Mouse (Mus musculus) liver, adult 2 months (tissue): ENCODE measurements at regions not wholly inside any gene's neighbourhood (a gene's known extent, or its start where the extent isn't known, plus 50 kb on each side); places are given as distances from the start of the nearest gene placed in this dataset.

Source experiments
- DNase-seq: peaks from one replicate; pipeline ENCODE4 v3.0.0-alpha.2; 2011; ENCODE audit warnings: low read depth, low spot score; ENCODE audit errors: extremely low read depth
- H3K27ac ChIP-seq: fragments of 200-500 bp; replicated peaks from 2 replicates; pipeline ENCODE4 v1.5.1; 2012; ENCODE audit warnings: low read depth, mild to moderate bottlenecking, control low read depth, inconsistent platforms, low read length; ENCODE audit not compliant: insufficient read depth
- H3K27me3 ChIP-seq: fragments of 200-500 bp; 2 replicates; pipeline ENCODE4 v1.6.1; 2012; ENCODE audit warnings: mild to moderate bottlenecking, moderate library complexity, low read length, inconsistent platforms; ENCODE audit not compliant: control insufficient read depth, insufficient read depth
- H3K36me3 ChIP-seq: fragments of 200-500 bp; 2 replicates; pipeline ENCODE4 v1.6.1; 2012; ENCODE audit warnings: low read length, inconsistent platforms; ENCODE audit not compliant: control insufficient read depth, insufficient read depth
- H3K4me1 ChIP-seq: fragments of 200-500 bp; 2 replicates; pipeline ENCODE4 v1.6.1; 2011; ENCODE audit warnings: low read length; ENCODE audit not compliant: control insufficient read depth, insufficient read depth
- H3K4me3 ChIP-seq: fragments of 200-500 bp; 2 replicates; pipeline ENCODE4 v1.5.1; 2011; ENCODE audit warnings: low read depth, mild to moderate bottlenecking, control low read depth, low read length, moderate library complexity; ENCODE audit not compliant: insufficient read depth
- H3K79me2 ChIP-seq: fragments of 200-500 bp; 2 replicates; pipeline ENCODE4 v1.6.1; 2012; ENCODE audit warnings: inconsistent platforms, mild to moderate bottlenecking, low read length, moderate library complexity; ENCODE audit not compliant: control insufficient read depth, insufficient read depth
- H3K9ac ChIP-seq: fragments of 200-500 bp; 2 replicates; pipeline ENCODE4 v1.6.1; 2012; ENCODE audit warnings: low read depth, mild to moderate bottlenecking, control low read depth, inconsistent platforms, low read length
- CTCF ChIP-seq: fragments of 200-500 bp; IDR thresholded peaks from 2 replicates; pipeline ENCODE4 v1.5.1; 2011; ENCODE audit warnings: low read depth, low read length, control low read depth
- POLR2A ChIP-seq: fragments of 200-500 bp; IDR thresholded peaks from 2 replicates; pipeline ENCODE4 v1.6.1; 2011; ENCODE audit warnings: low read length, control low read depth; ENCODE audit not compliant: insufficient read depth; ENCODE audit errors: extremely low read depth
- WGBS: fragments of 180-500 bp; shearing (Covaris S2); methylation state at CpG from one replicate; pipeline ENCODE4 v1.1.7; 2018; 5-methylcytosine and 5-hydroxymethylcytosine counted together

- H3K27me3 ChIP-seq = no peaks in the 10 kb centered on the region
- H3K79me2 ChIP-seq = no peaks in the 10 kb centered on the region
- no peak overlapping the region for H3K27ac ChIP-seq
- no peaks in the 10 kb centered on the region for H3K4me1 ChIP-seq
- DNase-seq = no peak
- WGBS = 85% methylated on average over 18 of the region's 18 CpGs
- no peak for TF ChIP-seq CTCF
- no peak for TF ChIP-seq POLR2A
- no peak overlapping the region for H3K4me3 ChIP-seq
- no peaks in the 10 kb centered on the region for H3K36me3 ChIP-seq
- H3K9ac ChIP-seq = no peak overlapping the region
Observed at GRCm38 (mm10) chr19:37795552-37796343, 98.2 kb downstream of the Cyp26a1 start.

- H3K27ac ChIP-seq = no peak overlapping the region
- no peak overlapping the region for H3K4me3 ChIP-seq
- no peaks in the 10 kb centered on the region for H3K4me1 ChIP-seq
- TF ChIP-seq CTCF = no peak
- 87% methylated on average over 3 of the region's 3 CpGs for WGBS
- no peaks in the 10 kb centered on the region for H3K27me3 ChIP-seq
- no peaks in the 10 kb centered on the region for H3K79me2 ChIP-seq
- DNase-seq = no peak
- H3K9ac ChIP-seq = no peak overlapping the region
- no peaks in the 10 kb centered on the region for H3K36me3 ChIP-seq
Observed at GRCm38 (mm10) chr19:37800161-37800660, 102.6 kb downstream of the Cyp26a1 start.

- Histone ChIP-seq H3K4me1 (peaks cover 2% of the 10 kb centered on the region; the same call in 1 of the 2 replicates), H3K27me3 (no peaks in the 10 kb centered on the region), H3K27ac (no peak overlapping the region), H3K79me2 (no peaks in the 10 kb centered on the region), H3K9ac (no peak overlapping the region), H3K36me3 (no peaks in the 10 kb centered on the region), H3K4me3 (no peak overlapping the region)
- TF ChIP-seq CTCF = no peak
- no peak for TF ChIP-seq POLR2A
- WGBS = 87% methylated on average over 11 of the region's 11 CpGs
- DNase-seq = no peak
Observed at GRCm38 (mm10) chr19:37809666-37810065, 112.1 kb downstream of the Cyp26a1 start.

- peak; percentile 64 for DNase-seq
- no peak overlapping the region for H3K4me3 ChIP-seq
Observed at GRCm38 (mm10) chr19:37814089-37815073, 116.8 kb downstream of the Cyp26a1 start.

GRCm38 (mm10) chr19:37815627-37816026, 118.0 kb downstream of the Cyp26a1 start:
- no peak overlapping the region for H3K9ac ChIP-seq
- peaks cover 2% of the 10 kb centered on the region; the same call in 1 of the 2 replicates for H3K4me1 ChIP-seq
- H3K79me2 ChIP-seq = no peaks in the 10 kb centered on the region
- no peak for TF ChIP-seq CTCF
- no peak for TF ChIP-seq POLR2A
- H3K36me3 ChIP-seq = no peaks in the 10 kb centered on the region
- DNase-seq = no peak
- no peak overlapping the region for H3K27ac ChIP-seq
- H3K4me3 ChIP-seq = no peak overlapping the region
- 95% methylated on average over 2 of the region's 2 CpGs for WGBS
- no peaks in the 10 kb centered on the region for H3K27me3 ChIP-seq

More at GRCm38 (mm10) chr19:37814089-37815073, 116.8 kb downstream of the Cyp26a1 start:
- Histone ChIP-seq H3K27me3 (no peaks in the 10 kb centered on the region), H3K27ac (no peak overlapping the region), H3K9ac (no peak overlapping the region), H3K4me1 (peaks cover 2% of the 10 kb centered on the region; the same call in 1 of the 2 replicates), H3K79me2 (no peaks in the 10 kb centered on the region), H3K36me3 (no peaks in the 10 kb centered on the region)
- 26% methylated on average over 19 of the region's 19 CpGs for WGBS
- TF ChIP-seq CTCF = no peak
- no peak for TF ChIP-seq POLR2A
